ENCODE assay signal across 15 mouse cellular contexts in genomic region chr4:22914886-22915285, GRCm38 (mm10).
A peak's percentile ranks its signal among the peaks of the same experiment; 100 is the strongest.
DNase-seq lines count a peak whose midpoint lies in the region.
"Had no signal": no experiment of that assay in that cellular context is flagged by ENCODE, and none has a peak within 500 bp of the region (broad histone marks: within the 10 kb centered on the region; RNA-seq: fewer than 3 reads in every experiment).

No protein-coding gene starts in this region.

- DNase-seq in embryo, embryonic 11 days: peak; percentile 5
- DNase-seq in embryo, embryonic 10.5 days (ENCODE audit: low spot score): no peak
- peak; percentile 2 to 12 for DNase-seq in heart, adult 9 months (ENCODE audit: low spot score in 2 of 2)
- no peak for DNase-seq in heart, postnatal 4 days
- peak; percentile 48 for DNase-seq in right cerebral cortex, adult 18-20 months
- DNase-seq in right cerebral cortex, postnatal 25 days: no peak
- peak; percentile 24 to 64 for DNase-seq in frontal cortex, postnatal 36 days (ENCODE audit: low spot score in 2 of 2)
- no peak for DNase-seq in spleen, postnatal 10 days (ENCODE audit: low spot score in 2 of 2)
- DNase-seq: adrenal gland, postnatal 10 days; cerebellum, adult 9-10 months; forebrain, postnatal 0 days; gastrocnemius, postnatal 25 days; kidney, adult 2 months; thymus, adult 2 months; thymus, postnatal 4 days had no signal

Comparison
In these comparisons a context has a peak if more than half of its experiments do, and no peak if none do; other contexts are left out.
1. DNase-seq: peak in embryo, embryonic 11 days (single experiment), heart, adult 9 months (2 of 2), right cerebral cortex, adult 18-20 months (single experiment) and frontal cortex, postnatal 36 days (2 of 2); none in embryo, embryonic 10.5 days (single experiment), heart, postnatal 4 days (single experiment), right cerebral cortex, postnatal 25 days (single experiment) and spleen, postnatal 10 days (0 of 2).